Mouse (Mus musculus): ENCODE data around the gene Zfp937. TPM values are rescaled to one million over a fixed set of nuclear protein-coding genes. Genes with fewer than 3 reads are reported as not detected.
"Not testable (repeated sequence)": the region's sequence is repeated elsewhere in the genome, so short reads cannot be mapped to it uniquely, and the experiment has no call there.

The Zfp937 gene
- total RNA-seq (2017): 2.8 and 6.5 TPM in 2 replicates

DNA sequence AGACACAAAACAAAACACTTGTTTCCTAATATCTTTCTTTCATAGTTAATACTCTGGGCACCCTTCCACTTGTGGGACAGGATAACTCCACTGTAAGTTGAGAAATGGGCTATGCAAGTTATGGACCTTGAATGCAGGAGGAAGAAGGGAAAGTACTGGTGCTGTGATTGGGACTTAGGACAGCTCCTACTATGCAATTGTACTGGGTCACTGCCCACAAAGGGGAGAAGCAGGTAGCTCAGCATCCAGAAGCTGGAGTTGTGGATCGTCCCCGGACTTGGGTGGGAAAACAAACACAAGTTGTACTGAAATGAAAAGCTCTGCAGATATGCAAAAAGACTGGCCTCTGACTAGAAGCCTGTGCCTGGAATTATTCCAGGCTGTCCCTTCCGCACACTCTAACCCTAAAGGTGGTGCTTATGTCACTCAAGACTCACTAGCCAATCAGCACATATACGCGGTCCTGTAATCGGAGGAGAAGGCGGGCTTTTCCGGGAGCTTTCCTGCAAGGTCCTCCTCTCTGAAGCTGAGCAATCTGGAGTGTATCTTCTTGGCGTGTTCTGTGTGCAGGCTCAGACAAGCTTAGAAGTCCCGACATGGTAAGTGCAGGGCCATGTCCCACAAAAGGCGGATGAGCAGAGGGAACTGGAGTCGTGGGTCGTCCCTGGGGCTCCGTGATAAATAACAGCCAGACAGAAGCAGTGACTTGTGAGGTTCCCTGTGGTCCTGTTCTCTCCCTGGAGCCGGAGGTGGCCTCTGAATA, at the start of gene Zfp937:
Zfp937 (plus strand) TSS at position 474 of the 763 bp plus-strand sequence.
- peak; percentile 99 for ATAC-seq (replicated peaks in 1 of 2; ENCODE audit: insufficient read depth in 1 of 2, low FRiP score in 2 of 2, low TSS enrichment in 1 of 2, low read depth in 1 of 2, poor library complexity in 2 of 2, severe bottlenecking in 2 of 2)

DNA sequence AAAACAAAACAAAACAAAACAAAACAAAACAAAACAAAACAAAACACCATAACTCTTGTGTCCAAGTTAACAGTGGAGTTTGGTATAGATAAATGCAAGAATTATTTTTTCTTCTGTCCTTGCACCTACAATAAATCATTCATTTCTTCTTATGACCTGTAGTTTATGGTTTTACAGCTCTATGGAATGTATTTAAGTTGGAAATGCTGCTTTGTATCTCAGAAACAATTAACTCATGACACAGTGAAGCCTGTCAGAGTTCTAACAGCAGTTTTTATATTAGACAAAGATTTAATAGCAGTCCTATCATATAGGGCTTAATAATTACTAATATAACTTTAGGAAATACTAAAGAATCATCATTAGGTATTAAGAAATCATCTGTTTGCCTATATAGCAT, 44.0 kb upstream of the Zfp937 start:
- no peak for ATAC-seq (replicated peaks in 1 of 2; ENCODE audit: insufficient read depth in 1 of 2, low FRiP score in 2 of 2, low TSS enrichment in 1 of 2, low read depth in 1 of 2, poor library complexity in 2 of 2, severe bottlenecking in 2 of 2)

DNA sequence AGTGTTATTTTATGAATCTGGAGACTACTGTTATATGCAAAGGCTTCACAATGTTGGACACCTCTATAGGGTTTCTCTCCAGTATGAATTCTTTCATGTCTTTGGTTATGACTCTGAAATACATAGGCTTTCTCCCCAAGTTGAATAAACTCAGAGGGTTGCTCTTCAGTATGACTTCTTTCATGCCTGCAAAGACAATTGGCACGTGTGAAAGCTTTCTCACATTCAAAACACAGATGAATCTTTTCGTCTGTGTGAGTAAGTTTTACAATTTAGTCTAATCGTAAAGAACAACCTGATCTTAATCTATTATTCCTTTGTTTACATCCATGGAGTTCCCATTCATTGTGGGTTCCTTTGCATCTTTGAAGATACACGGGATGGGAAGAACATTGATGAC, 38.3 kb upstream of the Zfp937 start, which contains the start of gene Gm10770:
Gm10770 (minus strand) TSS at position 101 of the 400 bp plus-strand sequence.
- not testable (repeated sequence) for ATAC-seq (replicated peaks in 1 of 2; ENCODE audit: insufficient read depth in 1 of 2, low FRiP score in 2 of 2, low TSS enrichment in 1 of 2, low read depth in 1 of 2, poor library complexity in 2 of 2, severe bottlenecking in 2 of 2)

DNA sequence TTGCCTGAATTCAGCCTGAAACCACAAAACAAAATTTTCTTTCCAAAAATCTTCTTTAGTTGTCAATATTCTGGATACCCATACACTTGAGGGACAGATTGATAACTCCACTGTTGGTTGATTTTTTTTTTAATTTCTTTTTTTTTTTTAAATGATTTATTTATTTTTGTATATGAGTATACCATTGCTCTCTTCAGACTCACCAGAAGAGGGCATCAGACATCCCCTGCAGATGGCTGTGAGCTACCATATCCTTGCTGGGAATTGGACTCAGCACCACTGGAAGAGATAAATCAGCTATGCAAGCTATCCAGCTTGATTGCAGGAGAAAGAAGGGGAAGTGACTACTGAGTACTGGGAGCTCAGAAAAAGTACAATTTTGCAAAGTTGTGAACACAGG, 36.8 kb upstream of the Zfp937 start:
- ATAC-seq (replicated peaks in 1 of 2; ENCODE audit: insufficient read depth in 1 of 2, low FRiP score in 2 of 2, low TSS enrichment in 1 of 2, low read depth in 1 of 2, poor library complexity in 2 of 2, severe bottlenecking in 2 of 2): not testable (repeated sequence)

DNA sequence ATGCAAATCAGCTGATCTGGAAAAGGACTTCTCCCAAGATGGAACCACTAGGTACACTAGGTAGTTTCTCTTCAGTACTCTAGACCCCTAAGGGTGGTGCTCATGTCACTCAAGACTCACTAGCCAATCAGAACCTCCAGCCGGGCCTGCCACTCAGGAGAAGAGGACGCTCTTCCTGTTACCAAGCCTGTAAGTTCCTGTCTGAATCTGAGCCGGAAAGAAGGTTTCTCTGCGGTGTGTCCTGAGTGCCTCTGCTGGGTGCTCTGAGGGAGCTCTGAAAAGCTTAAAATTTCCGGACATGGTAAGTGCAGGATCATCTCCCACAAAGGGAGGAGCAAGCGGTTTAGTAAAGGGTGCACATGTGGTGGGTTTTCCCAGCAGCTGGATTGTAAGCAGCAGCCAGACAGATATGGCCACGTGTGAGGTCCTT, 36.3 kb upstream of the Zfp937 start, which contains the start of gene Gm14139:
Gm14139 (plus strand) TSS at position 186 of the 430 bp plus-strand sequence.
- not testable (repeated sequence) for ATAC-seq (replicated peaks in 1 of 2; ENCODE audit: insufficient read depth in 1 of 2, low FRiP score in 2 of 2, low TSS enrichment in 1 of 2, low read depth in 1 of 2, poor library complexity in 2 of 2, severe bottlenecking in 2 of 2)

DNA sequence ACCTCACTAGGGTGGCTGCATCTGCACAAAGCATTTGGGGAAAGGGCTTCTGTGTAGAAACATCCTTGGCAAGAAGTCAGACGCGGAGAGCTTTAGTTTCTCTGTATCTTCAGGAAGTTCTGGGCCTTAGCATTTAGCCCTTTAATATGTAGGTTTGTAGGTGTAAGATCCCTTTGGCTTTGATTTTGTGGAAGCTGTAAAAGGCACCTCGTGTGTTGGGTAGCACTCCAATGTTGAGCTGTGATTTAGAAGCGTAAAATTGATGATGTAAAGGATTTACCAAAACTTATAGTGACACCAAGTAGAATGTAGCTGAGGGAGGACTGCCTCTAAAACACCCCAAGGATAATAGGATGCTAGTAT, 471 bp downstream of the Zfp937 start:
- peak in 1 of 2 experiments; percentile 0; a peak in 1 of 4 replicates for ATAC-seq (replicated peaks in 1 of 2; ENCODE audit: insufficient read depth in 1 of 2, low FRiP score in 2 of 2, low TSS enrichment in 1 of 2, low read depth in 1 of 2, poor library complexity in 2 of 2, severe bottlenecking in 2 of 2)

DNA sequence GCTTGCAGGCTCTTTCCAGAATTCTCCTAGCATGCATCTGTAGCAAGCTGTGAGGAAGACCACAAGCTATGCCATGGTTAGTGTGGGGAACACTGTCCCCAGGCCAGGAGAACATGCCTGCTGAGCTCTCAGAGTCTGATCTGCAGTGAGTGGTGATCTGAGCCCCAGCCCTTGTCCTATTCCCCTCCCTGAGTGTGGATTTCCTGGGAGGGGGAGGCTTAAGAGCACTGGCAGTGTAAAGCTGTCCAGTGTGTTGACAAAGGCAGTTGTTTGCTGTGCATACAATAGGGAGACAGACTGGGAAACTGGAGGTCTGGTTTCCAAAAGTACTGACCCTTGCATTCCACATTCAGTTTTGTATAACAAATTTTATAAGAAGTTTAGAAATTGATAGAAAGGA, 5.4 kb downstream of the Zfp937 start:
- not testable (repeated sequence) for ATAC-seq (replicated peaks in 1 of 2; ENCODE audit: insufficient read depth in 1 of 2, low FRiP score in 2 of 2, low TSS enrichment in 1 of 2, low read depth in 1 of 2, poor library complexity in 2 of 2, severe bottlenecking in 2 of 2)

DNA sequence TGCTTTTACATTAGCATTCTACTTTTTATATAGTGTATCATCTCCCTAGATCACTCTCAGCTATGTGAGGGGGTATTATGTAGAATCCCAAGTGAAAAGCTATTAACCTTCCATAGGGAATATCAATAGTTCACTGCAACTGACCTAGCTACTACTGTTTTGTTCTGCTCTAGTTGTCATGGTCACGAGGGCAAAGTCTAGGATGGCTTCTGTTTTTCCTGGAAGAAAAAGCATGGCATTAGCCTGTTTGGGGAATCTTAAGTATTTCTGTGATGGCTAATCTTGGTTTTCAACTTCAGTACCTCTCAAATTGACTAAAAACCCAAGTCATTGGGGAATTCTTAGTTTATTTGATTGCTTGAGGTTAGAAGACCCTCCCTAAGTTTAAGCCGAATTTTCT, 25.3 kb downstream of the Zfp937 start:
- no peak for ATAC-seq (replicated peaks in 1 of 2; ENCODE audit: insufficient read depth in 1 of 2, low FRiP score in 2 of 2, low TSS enrichment in 1 of 2, low read depth in 1 of 2, poor library complexity in 2 of 2, severe bottlenecking in 2 of 2)

DNA sequence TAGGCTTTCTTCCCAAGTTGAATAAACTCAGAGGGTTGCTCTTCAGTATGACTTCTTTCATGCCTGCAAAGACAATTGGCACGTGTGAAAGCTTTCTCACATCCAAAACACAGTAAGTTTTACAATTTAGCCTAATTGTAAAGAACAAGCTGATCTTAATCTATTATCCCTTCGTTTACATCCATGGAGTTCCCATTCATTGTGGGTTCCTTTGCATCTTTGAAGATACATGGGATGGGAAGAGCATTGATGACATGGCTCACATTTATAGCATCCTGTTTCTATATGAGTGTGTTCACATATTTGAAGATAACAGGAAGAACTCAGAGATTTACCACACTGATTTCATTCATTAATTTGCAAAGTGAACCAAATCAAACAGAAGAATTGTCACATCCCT, 37.6 kb downstream of the Zfp937 start, which contains the start of gene Gm21994:
Gm21994 (minus strand) TSS at position 101 of the 400 bp plus-strand sequence.
- not testable (repeated sequence) for ATAC-seq (replicated peaks in 1 of 2; ENCODE audit: insufficient read depth in 1 of 2, low FRiP score in 2 of 2, low TSS enrichment in 1 of 2, low read depth in 1 of 2, poor library complexity in 2 of 2, severe bottlenecking in 2 of 2)

DNA sequence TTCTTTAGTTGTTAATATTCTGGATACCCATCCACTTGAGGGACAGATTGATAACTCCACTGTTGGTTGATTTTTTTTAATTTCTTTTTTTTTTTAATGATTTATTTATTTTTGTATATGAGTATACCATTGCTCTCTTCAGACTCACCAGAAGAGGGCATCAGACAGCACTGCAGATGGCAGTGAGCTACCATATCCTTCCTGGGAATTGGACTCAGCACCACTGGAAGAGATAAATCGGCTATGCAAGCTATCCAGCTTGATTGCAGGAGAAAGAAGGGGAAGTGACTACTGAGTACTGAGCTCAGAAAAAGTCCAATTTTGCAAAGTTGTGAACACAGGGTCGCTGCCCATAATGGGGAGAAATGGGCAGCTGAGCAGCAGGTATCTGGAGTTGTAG, 39.0 kb downstream of the Zfp937 start:
- ATAC-seq (replicated peaks in 1 of 2; ENCODE audit: insufficient read depth in 1 of 2, low FRiP score in 2 of 2, low TSS enrichment in 1 of 2, low read depth in 1 of 2, poor library complexity in 2 of 2, severe bottlenecking in 2 of 2): not testable (repeated sequence)

DNA sequence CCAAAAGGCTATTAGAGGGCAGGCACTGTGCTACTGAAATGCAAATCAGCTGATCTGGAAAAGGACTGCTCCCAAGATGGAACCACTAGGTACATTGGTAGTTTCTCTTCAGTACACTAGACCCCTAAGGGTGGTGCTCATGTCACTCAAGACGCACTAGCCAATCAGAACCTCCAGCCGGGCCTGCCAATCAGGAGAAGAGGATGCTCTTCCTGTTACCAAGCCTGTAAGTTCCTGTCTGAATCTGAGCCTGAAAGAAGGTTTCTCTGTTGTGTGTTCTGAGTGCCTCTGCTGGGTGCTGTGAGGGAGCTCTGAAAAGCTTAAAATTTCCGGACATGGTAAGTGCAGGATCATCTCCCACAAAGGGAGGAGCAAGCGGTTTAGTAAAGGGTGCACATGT, 39.4 kb downstream of the Zfp937 start, which contains the start of gene Gm14124:
Gm14124 (plus strand) TSS at position 227 of the 400 bp plus-strand sequence.
- ATAC-seq (replicated peaks in 1 of 2; ENCODE audit: insufficient read depth in 1 of 2, low FRiP score in 2 of 2, low TSS enrichment in 1 of 2, low read depth in 1 of 2, poor library complexity in 2 of 2, severe bottlenecking in 2 of 2): not testable (repeated sequence)

Other genes with a start within 250 kb of the Zfp937 start
- gene Zfp120, start 81.4 kb upstream of the Zfp937 start, total RNA-seq (2017): 17.1 and 27.2 TPM in 2 replicates
- gene Gm10770, start 38.4 kb upstream of the Zfp937 start, total RNA-seq (2017): not detected in 2 replicates
- not detected in 2 replicates for gene Gm14139, start 36.3 kb upstream of the Zfp937 start, total RNA-seq (2017)
- 10.6 and 17.6 TPM in 2 replicates for gene Gm21994, start 37.5 kb downstream of the Zfp937 start, total RNA-seq (2017)
- gene Gm14124, start 39.4 kb downstream of the Zfp937 start, total RNA-seq (2017): not detected in 2 replicates
- 5.6 and 14.5 TPM in 2 replicates for gene Gm10130, start 105.6 kb downstream of the Zfp937 start, total RNA-seq (2017)
- gene 3300002I08Rik, start 144.7 kb downstream of the Zfp937 start, total RNA-seq (2017): 4.4 and 8.5 TPM in 2 replicates
- gene Zfp442, start 233.4 kb downstream of the Zfp937 start, total RNA-seq (2017): 7.7 and 9.1 TPM in 2 replicates